Mouse (Mus musculus): ENCODE data around the gene Gtpbp1.

The Gtpbp1 gene

DNA sequence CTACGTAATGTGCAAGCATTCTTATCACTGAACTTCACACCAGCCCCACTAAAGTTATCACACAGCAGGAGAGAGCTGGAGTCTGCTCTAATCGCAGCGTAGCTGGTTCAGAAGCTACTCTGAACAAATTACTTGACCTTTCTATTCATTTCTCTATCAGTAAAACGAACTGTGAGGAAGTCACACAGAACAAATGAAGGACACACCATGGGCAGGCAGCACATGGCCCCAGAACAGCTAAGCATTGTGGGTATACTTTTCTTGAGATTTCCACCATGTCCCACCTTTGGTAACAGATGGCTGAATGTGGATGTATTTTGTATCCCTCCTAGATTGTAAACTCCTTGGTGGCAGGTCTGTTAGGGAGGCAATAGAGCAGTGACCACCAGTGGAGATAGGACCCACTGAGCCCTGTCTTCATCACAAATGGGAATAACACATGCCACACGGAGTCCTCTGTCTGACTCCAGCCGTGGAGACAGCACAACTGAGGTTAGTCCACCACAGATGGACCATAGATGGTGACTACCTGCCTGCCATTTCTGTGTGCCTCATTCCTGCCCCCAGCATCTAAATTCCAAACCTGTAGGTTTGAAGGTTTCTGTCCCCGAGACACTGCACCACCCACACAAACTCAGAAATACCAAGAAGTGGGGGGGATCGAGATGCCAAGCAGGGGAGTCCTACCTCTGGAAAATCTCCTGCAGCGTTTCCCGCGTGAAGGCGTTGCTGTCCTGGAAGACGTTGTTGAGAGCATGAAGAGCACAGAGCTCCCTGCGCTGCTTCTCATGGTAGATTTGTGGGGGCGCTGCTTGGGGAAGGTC, 4.4 kb upstream of the Gtpbp1 start:
- DNase-seq: no peak

DNA sequence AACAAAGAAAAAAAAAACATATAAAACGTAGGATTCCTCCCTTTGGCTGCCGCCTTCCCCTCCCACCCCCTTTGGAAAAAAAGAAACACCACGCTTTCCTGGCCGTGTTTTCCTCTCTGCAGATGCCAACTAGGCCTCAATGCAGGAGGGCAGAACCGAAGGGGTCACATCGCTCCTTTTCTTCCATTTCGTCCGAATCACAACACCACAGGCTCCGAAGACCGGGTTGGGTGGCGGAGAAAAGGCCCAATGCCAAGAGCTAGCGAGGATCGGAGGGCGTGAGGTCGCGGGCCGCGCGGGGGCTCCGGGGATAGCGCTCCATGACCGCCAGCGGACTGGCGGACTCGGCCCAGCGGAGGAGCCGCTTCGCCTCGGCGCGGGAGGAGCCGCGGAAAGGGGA, 3.5 kb upstream of the Gtpbp1 start:
- DNase-seq: peak in 1 of 2 experiments; percentile 69

DNA sequence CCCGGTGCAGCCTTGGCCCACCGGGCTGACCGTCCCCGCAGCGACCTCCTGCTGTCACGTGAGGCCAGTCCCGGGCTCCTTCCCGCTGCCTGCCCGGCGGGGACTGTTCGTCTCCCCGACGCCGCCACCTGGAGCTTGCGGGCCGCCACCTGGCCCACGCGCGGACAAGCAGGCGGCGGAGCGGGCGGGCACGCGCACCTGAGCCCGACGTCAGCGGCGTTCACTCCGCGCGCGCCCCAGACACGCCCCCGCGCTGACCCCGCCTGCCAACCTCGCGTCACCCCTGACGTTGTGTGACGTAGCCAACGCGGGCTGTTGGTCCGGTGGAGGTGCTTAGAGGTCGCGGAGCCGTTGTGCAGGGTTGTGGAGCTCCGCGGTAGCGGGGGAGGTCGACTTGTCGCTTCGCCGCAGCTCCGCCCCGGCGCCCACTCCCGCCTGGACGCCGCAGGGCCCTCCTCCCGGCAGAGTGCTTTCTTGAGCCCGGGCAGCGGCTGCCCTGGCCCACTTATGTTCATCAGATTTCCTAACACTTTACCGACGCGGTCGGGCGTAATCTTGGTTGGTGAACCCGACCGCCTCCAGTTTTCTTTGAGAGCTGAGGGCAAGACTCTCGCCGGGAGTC, 2.9 kb upstream of the Gtpbp1 start, which contains the start of gene Josd1:
Gene Josd1 (minus strand): TSS at position 274 of the 622 bp plus-strand sequence.
- DNase-seq: peak; percentile 98 to 99

DNA sequence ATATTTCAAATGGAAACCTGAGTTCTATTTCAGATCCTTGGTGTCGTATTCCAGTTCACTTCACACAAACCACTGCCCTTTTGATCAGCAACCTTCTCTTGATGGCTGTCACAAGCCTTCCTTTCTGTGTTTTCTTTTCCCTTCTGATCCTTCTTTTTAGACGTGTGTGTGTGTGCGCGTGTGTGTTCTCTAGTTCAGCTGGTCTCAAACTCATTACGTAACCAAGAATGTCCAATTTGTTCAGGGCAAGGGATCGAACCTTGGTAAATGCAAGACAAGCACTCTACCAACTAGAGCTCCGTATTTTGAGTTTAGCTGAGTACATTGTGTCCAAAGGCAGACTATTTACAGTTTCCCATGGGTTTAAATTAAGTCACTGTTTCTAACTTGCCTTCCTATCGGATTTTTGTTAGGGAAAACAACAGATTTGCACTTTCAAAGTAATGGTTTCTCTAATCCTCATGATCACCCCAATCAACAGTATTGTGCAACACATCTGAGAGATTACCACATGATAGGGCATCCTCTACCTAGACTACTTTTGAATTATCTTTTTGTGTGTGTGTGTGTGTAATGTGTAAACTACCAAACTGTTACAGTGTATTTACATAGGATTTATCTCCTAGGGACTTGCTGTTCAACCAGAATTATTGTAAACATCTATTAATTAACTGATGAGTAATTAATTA, 2.2 kb upstream of the Gtpbp1 start:
- no peak for DNase-seq

DNA sequence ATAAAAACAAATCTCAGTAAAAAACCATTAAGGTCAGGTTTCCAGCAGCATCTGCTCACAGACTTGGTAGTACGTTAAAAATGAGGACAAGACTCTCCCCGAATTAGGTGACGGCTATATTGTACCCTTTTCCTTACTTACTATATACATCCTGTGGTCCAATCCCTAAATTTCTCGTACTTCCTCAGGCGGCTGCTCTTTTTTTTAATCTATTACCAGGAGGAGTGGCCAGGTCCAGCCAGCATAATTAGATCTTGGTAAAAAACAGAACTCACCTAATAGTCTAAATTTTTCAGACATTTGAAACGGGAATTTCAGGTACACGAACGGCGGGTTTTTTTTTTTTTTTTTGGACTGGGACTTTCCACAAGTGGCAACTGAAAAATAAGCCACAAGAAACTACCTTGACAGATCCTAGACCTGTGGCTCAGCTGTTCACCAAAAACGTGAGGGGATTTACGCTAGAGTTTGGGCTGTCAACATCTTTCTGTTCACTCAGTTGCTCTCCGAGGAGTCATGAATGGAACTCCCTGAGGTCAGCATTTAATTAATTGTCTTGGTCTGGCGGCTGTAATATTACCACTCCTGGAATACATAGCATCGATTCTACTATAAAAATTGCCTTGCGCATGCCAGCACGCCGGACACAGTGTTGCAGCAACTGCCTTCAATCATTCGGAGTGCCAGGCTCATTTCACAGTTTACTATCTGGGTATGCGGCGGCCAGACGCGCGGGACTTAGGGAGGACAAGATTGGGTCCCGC, 801 bp upstream of the Gtpbp1 start:
- no peak for DNase-seq

DNA sequence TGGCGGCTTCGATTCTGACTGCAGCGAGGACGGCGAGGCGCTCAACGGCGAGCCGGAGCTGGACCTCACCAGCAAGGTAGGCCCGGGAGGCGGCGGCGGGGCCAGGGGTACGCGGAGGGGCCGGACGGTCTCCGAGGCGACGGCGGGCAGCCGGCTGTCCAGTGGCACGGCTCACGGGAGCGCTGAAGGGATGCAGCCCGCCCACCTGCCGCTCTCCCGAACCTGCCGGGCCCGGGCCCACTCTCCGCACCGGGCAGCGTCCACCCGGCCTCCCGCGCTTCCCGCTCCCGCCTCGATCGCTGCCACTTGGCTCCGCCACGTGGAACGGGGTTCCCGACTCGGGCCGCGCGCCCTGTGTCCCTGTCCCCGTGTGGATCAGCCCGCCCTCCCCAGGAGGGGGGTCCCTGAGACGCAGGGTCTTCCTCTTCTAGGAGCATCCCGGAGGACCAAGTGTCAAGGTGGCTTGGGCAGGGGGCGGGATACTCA, 421 bp downstream of the Gtpbp1 start:
- peak in 1 of 2 experiments; percentile 60 for DNase-seq

DNA sequence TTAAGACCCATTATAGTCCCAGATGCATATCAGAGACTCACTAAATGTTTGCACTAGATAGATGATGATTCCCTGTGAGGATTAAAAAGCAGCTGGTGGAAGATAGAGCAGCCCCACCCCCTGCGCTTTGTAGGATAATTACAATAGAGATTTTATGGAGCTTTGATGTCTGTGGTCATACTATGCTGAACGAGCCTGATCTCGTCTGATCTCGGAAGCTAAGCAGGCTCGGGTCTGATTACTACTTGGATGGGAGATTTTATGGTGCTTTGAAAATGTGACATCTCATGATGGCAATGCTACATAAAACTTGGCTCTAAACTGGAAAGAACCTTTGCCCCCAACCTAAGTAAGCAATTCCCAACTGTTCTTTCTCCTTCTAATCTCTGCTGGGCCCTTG, 1.7 kb downstream of the Gtpbp1 start:
- no peak for DNase-seq

DNA sequence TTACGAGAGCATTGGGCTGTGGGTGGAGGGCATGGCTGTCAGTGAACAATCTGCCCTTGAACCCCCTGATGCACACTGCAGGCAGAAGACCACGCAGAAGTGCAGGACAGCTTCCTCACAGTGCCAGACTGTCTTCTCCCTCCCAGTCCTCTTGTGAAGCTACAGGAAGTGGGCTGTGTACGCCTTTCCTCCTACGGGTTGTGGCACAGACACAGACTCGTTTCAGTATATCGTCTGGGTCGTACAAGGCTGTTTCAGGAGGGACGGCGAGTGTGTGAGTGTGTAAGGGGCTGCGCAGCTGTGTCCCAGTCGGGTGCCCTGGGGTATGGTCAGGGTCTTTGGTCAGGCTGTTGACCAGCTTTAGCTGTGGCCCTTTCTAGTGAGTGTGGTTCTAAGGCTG, 3.1 kb downstream of the Gtpbp1 start:
- no peak for DNase-seq

DNA sequence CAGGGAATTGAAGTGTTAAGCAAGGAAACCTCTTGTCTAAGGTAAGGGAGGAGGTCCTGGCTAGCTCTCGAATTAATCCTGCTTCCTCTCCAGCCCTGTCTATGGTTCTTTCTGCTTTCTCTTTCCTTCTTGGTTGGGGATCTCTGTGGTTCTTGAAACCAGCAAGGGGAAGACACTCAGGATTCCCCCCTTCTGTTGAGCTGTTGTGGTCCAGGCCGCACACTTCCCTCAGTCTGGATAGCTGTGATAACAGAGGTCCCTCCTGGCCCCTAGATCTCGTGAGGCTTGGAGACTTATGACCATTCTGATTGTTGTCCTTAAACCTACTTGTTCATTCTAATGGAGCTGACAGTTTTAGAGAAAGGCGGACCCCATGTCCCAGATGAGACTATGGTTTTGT, 3.9 kb downstream of the Gtpbp1 start:
- DNase-seq: no peak

DNA sequence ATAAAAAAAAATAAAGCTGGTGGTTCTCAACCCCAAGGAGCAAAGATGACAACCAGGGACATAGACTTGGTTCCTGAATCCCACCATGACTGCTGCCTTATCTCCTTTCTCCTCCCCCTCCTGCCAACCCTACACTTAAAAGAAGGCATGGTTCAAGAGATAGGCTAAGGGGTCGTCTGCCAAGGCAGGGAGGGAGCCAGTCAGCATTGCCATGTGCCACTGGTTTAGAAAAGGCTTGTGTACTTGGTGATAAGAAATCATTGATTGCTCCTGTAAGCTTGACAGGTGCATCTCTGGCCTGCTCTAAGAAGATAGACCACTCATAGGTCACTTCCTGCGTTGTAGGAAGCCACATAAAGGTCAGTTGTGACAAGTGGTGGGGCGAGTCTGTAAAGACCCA, 4.9 kb downstream of the Gtpbp1 start:
- no peak for DNase-seq

DNA sequence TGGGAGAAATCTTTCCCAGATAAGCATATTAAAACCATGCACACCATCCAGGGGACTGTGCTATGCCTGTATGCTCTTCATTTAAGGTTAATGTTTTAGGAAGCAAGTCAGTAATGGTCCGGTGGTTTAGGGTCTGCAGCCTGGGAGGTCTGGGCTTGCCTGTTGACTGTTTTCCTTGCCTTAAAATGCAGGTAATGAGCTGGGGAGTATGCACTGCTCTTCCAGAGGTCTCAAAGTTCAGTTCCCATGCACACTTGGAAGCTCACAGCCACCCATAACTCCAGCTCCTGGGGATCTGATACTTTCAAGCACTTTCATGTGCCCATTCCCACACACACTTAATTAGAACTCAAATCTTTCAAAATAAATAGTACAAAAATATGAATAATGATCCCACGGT, 5.9 kb downstream of the Gtpbp1 start:
- no peak for DNase-seq

DNA sequence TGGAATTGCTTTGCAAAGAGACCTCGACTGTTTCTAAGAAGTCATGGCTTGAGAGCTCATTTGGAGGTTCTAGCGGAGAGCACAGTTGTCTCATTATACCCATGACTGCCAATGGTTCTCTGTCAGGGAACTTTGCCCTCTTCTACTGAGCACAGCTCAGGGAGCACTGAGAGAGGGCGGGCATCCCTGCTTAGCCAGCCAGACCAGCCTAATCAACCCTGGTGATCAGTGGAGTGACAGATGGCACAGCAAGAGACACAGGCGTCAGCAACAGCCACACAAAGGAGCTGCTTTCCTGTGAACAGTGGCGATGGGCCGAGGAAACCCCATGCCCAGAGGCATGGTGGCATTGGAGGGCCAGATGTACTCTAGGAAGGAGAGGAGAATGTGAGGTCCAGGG, 6.4 kb downstream of the Gtpbp1 start:
- peak; percentile 62 to 74 for DNase-seq

DNA sequence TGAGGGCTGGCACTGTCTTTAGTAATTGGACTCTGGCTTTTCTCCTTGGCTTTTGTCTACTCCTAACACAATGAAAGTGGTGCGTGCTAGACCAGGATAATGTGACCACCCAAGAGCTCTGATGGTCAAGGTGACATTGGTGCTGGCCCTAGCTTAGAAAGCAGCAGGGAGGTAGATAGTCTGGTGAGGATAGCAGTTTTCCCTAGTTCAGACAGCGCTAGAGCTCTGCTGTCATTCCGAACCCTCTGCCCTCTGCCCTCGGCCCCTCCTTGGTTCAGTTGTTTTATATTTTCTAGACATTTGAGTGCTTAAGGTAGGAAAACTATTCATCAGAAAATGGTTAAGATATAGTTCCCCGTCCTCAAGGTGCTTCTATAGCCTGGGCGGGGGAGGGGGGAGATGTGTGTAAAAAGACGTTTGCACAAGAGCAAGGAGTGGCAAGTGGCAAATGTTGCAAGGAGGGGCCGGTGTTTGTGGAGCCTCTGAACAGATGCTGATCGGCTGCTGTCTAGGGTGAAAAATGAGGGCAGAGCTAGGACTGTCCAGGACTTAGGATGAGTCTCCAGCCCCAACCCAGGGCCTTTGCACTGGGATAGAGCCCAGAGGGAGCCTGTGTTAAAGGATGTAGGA, 7.0 kb downstream of the Gtpbp1 start:
- no peak for DNase-seq

DNA sequence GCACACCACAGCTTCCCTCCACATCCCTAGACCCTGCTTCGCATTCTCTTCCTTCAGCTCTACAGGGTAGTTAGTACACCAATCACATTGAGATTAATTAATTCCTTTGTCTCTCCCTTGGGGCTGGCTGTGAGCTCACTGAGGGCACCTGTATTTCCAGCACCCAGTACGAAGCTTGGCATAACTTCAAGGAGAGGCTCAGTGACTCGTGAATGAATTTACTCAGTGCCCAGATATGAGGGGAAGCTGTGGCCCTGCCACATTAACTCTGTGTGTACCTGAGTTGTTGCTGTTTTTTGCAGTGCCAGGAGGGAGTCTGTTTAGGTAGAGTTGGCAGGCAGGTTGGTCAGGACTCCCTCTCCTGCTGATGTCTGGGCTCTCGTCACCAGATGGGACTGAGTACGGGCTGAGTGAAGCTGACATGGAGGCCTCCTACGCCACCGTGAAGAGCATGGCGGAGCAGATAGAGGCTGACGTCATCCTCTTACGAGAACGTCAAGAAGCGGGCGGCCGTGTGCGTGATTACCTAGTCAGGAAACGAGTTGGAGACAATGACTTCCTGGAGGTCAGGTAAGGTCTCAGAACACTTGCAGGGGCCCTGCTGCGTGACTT, 16.1 kb downstream of the Gtpbp1 start:
- no peak for DNase-seq

DNA sequence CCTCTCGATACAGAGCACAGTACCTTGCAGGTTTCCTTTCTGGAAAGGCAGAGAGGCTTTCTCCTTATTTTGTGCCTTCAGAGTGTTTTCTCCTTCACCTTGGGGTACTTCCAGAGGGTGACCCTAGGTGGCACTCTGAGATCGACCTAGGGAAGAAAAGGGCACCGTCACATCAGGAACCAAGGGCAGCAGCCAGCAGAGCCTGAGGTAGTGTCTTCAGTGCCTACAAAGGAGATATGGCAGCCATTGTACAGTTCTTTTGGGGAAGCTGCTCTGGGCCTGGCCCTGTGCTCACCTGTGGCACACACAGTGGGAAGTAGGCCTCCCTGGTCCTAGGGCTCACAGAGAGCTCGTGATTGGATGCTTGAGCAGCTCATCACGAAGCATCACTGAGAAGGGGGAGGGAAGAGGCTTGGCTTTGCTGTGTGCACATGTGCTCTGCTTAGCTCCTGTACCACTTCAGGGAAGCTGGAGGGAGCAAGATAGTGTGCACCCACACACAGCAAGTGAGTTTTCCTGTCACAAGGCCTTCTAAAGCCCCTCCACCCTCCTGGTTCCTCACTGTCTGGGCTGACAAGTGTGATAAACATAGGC, 17.7 kb downstream of the Gtpbp1 start:
- DNase-seq: no peak

DNA sequence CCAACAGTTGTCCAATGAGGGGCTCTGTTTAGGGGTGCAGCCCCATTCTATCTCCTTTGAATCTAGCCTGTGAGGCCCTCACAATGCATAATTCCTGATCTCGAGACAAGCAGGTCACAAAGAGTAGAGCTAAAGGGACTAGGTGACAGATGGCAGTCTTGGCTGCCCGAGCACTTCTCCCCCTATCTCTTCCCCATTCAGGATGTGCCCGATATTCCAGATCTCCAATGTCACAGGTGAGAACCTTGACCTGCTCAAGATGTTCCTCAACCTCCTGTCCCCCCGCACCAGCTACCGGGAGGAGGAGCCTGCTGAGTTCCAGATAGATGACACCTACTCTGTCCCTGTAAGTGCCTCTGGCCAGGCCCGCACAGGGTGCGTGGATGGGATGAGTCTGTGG, 25.0 kb downstream of the Gtpbp1 start:
- peak in 1 of 2 experiments; percentile 63 for DNase-seq

DNA sequence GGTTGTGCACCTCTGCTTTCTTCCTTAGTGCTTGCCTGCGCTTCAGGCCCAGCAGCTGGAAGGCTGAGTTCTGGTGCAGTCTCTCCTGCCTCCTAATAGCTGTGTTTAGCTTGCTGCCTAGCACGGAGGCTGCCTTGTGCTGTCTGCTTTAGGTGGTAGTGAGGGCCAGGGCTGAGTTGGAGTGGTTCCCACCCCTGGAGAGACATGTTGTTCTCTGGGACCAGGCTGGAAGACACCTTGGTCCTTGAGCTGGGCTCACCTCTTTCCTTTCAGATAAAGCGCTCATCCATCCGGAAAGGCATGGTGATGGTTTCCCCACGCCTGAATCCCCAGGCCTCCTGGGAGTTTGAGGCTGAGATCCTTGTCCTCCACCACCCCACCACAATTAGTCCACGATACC, 26.1 kb downstream of the Gtpbp1 start:
- peak; percentile 63 to 71 for DNase-seq

DNA sequence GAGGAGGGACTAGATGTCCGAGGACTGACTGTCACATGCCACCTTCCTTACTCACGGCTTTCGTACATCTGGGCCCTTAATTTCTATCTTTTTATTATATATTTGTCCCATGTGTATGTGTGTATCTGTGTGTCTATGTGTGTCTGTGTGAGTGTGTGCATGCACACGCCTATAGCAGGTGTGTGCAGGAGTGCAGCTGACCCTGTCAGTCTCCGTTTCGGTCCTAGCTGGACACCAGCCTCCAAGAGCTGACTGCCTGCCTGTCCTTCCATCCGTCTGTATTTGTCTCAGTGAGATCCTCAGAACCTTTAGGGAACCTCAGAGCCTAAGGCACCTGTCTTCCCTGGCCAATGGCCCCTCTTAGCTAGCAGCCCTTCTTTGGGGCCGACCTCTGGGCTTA, 29.6 kb downstream of the Gtpbp1 start:
- DNase-seq: no peak

DNA sequence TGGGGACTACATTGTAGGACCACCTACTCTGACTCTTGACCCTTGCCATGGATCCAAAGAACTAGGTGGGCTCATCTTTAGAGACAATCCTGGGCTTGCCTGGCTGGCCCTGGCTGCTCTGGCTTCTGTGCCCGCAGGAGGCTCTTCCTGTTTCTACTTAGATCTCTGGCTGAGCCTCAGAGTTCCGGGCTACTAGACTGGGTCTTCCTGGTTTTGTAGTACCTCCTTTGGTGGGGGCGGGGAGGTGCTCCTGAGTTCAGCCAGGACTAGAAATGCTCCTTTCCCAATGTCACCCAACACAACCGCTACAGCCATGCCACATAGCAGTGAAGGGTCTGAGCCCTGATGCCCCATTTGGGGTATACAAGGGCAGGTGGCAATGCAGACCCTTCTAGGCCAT, 30.2 kb downstream of the Gtpbp1 start:
- no peak for DNase-seq

DNA sequence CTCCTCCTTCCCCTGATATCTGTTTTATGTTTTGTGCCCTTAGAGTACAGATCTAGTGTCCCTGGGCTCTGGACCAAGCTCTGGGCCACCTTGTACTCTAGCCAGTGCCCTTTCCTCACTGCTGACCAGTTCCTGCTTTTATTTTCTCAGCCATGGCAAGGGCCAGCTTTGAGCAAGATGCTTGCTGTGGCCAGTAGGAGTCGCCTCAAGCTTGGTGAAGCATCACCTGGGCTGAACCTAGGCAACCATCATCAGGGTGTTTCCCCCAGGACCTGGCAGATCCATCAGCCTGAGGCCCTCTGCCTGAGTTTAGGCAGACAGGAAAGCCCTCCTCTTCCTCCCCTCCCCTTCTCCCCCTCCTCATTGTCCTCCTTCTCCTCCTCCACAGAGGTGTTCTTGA, 32.8 kb downstream of the Gtpbp1 start:
- peak; percentile 73 to 79 for DNase-seq

DNA sequence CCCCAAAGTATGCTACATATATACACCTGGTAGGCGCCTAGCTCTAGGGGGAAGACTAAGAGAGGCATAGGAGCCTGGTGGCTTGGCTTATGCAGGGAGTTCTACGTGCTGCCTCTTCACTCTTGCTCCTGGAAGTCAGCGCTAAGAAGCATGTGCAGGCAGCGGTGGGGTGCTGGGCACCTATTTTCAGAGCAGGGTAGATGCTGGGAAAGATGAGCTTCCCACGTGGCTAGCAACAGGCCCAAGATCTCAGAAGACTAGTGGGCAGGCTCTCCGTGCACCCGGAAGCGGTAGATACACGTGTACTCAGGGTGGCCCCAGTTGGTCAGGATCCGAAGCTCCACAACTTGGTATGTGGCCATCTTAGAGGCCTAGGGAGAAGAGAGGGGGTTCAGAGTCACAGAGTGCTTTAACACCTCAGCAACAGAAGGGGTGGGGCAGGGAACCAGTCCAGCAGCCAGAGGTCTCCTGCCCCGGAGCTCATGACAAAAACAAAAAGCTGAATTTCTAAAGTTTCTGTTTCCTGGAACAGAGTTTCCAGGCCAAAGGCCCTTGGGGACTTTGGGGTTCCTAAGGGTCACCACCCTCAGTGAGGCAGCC, 34.6 kb downstream of the Gtpbp1 start:
- DNase-seq: no peak

Measured in cerebellum, postnatal 14 days (tissue).